Mouse (Mus musculus) heart, embryonic 11.5 days (tissue): ENCODE measurements at regions not wholly inside any gene's neighbourhood (a gene's known extent, or its start where the extent isn't known, plus 50 kb on each side); places are given as distances from the start of the nearest gene placed in this dataset.

Source experiments
- ATAC-seq: fragments of 200-750 bp; cut with Nextera tagmentation; replicated peaks from 2 replicates; pipeline ENCODE4 v1.8.0; 2017; ENCODE audit warnings: moderate library complexity; ENCODE audit not compliant: insufficient number of reproducible peaks, low FRiP score, low TSS enrichment
- H3K27ac ChIP-seq: fragments of 300-500 bp; sonication (generic); 2 replicates; pipeline ENCODE4 v1.5.1; 2014; ENCODE audit warnings: mild to moderate bottlenecking, low read depth, low read length
- H3K27me3 ChIP-seq: fragments of 300-500 bp; sonication (generic); 2 replicates; pipeline ENCODE4 v1.6.1; 2014; ENCODE audit warnings: mild to moderate bottlenecking, low read length, mixed read lengths; ENCODE audit not compliant: control insufficient read depth, insufficient read depth
- H3K36me3 ChIP-seq: fragments of 300-500 bp; sonication (generic); 2 replicates; pipeline ENCODE4 v1.6.1; 2014; ENCODE audit warnings: mild to moderate bottlenecking, low read length, moderate library complexity, mixed read lengths; ENCODE audit not compliant: control insufficient read depth, insufficient read depth
- H3K4me1 ChIP-seq: fragments of 300-500 bp; sonication (generic); 2 replicates; pipeline ENCODE4 v1.6.1; 2014; ENCODE audit warnings: low read length; ENCODE audit not compliant: control insufficient read depth, insufficient read depth
- H3K4me2 ChIP-seq: fragments of 300-500 bp; sonication (generic); 2 replicates; pipeline ENCODE4 v1.6.1; 2014; ENCODE audit warnings: mild to moderate bottlenecking, moderate library complexity
- H3K4me3 ChIP-seq: fragments of 300-500 bp; sonication (generic); 2 replicates; pipeline ENCODE4 v1.5.1; 2014; ENCODE audit warnings: low read depth, low read length
- H3K9ac ChIP-seq: fragments of 300-500 bp; sonication (generic); 2 replicates; pipeline ENCODE4 v1.6.1; 2014; ENCODE audit warnings: mild to moderate bottlenecking, low read depth, low read length, moderate library complexity
- H3K9me3 ChIP-seq: fragments of 300-500 bp; sonication (generic); replicated peaks from 2 replicates; pipeline ENCODE4 v1.6.1; 2016; ENCODE audit warnings: low read length; ENCODE audit not compliant: control insufficient read depth
- WGBS: fragments of 180-500 bp; shearing (Covaris S2); extraction: QIAGEN DNeasy Blood & Tissue Kit; methylation state at CpG from one replicate; pipeline ENCODE4 v1.1.7; 2014; ENCODE audit not compliant: insufficient replicate concordance; 5-methylcytosine and 5-hydroxymethylcytosine counted together

GRCm38 (mm10) chr3:126011269-126011668 lies 72.8 kb upstream of the Ugt8a start:
- H3K36me3 ChIP-seq: no peaks in the 10 kb centered on the region
- H3K9me3 ChIP-seq: no peaks in the 10 kb centered on the region
- H3K9ac ChIP-seq: no peak overlapping the region
- H3K27me3 ChIP-seq: no peaks in the 10 kb centered on the region
- no peak overlapping the region for H3K4me2 ChIP-seq
- no peak overlapping the region for H3K27ac ChIP-seq
- H3K4me3 ChIP-seq: no peak overlapping the region
- H3K4me1 ChIP-seq: no peaks in the 10 kb centered on the region
- ATAC-seq: no peak

GRCm38 (mm10) chr3:126016166-126016565 lies 77.7 kb upstream of the Ugt8a start:
- WGBS: 82% methylated on average over 4 of the region's 4 CpGs
- Histone ChIP-seq H3K36me3 (no peaks in the 10 kb centered on the region), H3K9ac (no peak overlapping the region), H3K27ac (no peak overlapping the region), H3K4me2 (no peak overlapping the region), H3K27me3 (no peaks in the 10 kb centered on the region), H3K4me3 (no peak overlapping the region), H3K4me1 (no peaks in the 10 kb centered on the region), H3K9me3 (no peaks in the 10 kb centered on the region)
- no peak for ATAC-seq

GRCm38 (mm10) chr3:126044327-126044726 lies 105.9 kb upstream of the Ugt8a start:
- WGBS: 15% methylated on average over 3 of the region's 3 CpGs
- Histone ChIP-seq H3K4me2 (no peak overlapping the region), H3K36me3 (no peaks in the 10 kb centered on the region), H3K9me3 (no peaks in the 10 kb centered on the region), H3K4me3 (no peak overlapping the region), H3K27ac (no peak overlapping the region), H3K27me3 (no peaks in the 10 kb centered on the region), H3K4me1 (no peaks in the 10 kb centered on the region), H3K9ac (no peak overlapping the region)
- peak; percentile 72 for ATAC-seq

- no peak overlapping the region for H3K27ac ChIP-seq
- no peaks in the 10 kb centered on the region for H3K9me3 ChIP-seq
- no peak overlapping the region for H3K4me2 ChIP-seq
- no peaks in the 10 kb centered on the region for H3K36me3 ChIP-seq
- H3K9ac ChIP-seq: no peak overlapping the region
- H3K4me1 ChIP-seq: no peaks in the 10 kb centered on the region
- no peak overlapping the region for H3K4me3 ChIP-seq
- H3K27me3 ChIP-seq: no peaks in the 10 kb centered on the region
- 47% methylated on average over 2 of the region's 2 CpGs for WGBS
- no peak for ATAC-seq
Observed at GRCm38 (mm10) chr3:126044861-126045260, 106.4 kb upstream of the Ugt8a start.

- Histone ChIP-seq H3K9me3 (no peaks in the 10 kb centered on the region), H3K9ac (no peak overlapping the region), H3K4me1 (no peaks in the 10 kb centered on the region), H3K4me3 (no peak overlapping the region), H3K36me3 (no peaks in the 10 kb centered on the region), H3K27me3 (no peaks in the 10 kb centered on the region), H3K27ac (no peak overlapping the region), H3K4me2 (no peak overlapping the region)
- no peak for ATAC-seq
- WGBS: 64% methylated on average over 9 of the region's 9 CpGs
Observed at GRCm38 (mm10) chr3:126045992-126046786, 107.8 kb upstream of the Ugt8a start.

GRCm38 (mm10) chr3:126058585-126058984 lies 120.2 kb upstream of the Ugt8a start:
- Histone ChIP-seq H3K9me3 (no peaks in the 10 kb centered on the region), H3K27me3 (no peaks in the 10 kb centered on the region), H3K27ac (no peak overlapping the region), H3K4me3 (no peak overlapping the region), H3K4me1 (no peaks in the 10 kb centered on the region), H3K9ac (no peak overlapping the region), H3K36me3 (no peaks in the 10 kb centered on the region), H3K4me2 (no peak overlapping the region)
- no peak for ATAC-seq

- Histone ChIP-seq H3K27me3 (no peaks in the 10 kb centered on the region), H3K9me3 (no peaks in the 10 kb centered on the region; the same call in 1 of the 2 replicates), H3K4me1 (no peaks in the 10 kb centered on the region), H3K36me3 (no peaks in the 10 kb centered on the region), H3K4me3 (no peak overlapping the region), H3K27ac (no peak overlapping the region), H3K4me2 (no peak overlapping the region), H3K9ac (no peak overlapping the region)
- WGBS: 77% methylated on average over 2 of the region's 2 CpGs
- ATAC-seq: no peak
Observed at GRCm38 (mm10) chr3:126105086-126105485, 166.7 kb upstream of the Ugt8a start.

- Histone ChIP-seq H3K36me3 (no peaks in the 10 kb centered on the region), H3K9me3 (no peaks in the 10 kb centered on the region; the same call in 1 of the 2 replicates), H3K4me3 (no peak overlapping the region), H3K27ac (no peak overlapping the region), H3K27me3 (no peaks in the 10 kb centered on the region), H3K4me2 (no peak overlapping the region), H3K9ac (no peak overlapping the region), H3K4me1 (no peaks in the 10 kb centered on the region)
- 83% methylated on average over 6 of the region's 6 CpGs for WGBS
- no peak for ATAC-seq
Observed at GRCm38 (mm10) chr3:126109371-126109770, 171.0 kb upstream of the Ugt8a start.

- no peaks in the 10 kb centered on the region for H3K27me3 ChIP-seq
- no peak overlapping the region for H3K27ac ChIP-seq
- ATAC-seq: no peak
- no peaks in the 10 kb centered on the region for H3K4me1 ChIP-seq
- no peak overlapping the region for H3K4me3 ChIP-seq
- no peaks in the 10 kb centered on the region for H3K36me3 ChIP-seq
- H3K4me2 ChIP-seq: no peak overlapping the region
- no peaks in the 10 kb centered on the region for H3K9me3 ChIP-seq
- H3K9ac ChIP-seq: no peak overlapping the region
- WGBS: 63% methylated on average over 2 of the region's 2 CpGs
Observed at GRCm38 (mm10) chr3:126117849-126118248, 179.4 kb upstream of the Ugt8a start.
